Mouse (Mus musculus) layer of hippocampus, postnatal 36 days (tissue): ENCODE data around the gene Mkks. TPM values are rescaled to one million over a fixed set of nuclear protein-coding genes. Genes with fewer than 3 reads are reported as not detected.

Experiments
- DNase-seq, 2 experiments: peaks; one replicate each; pipeline ENCODE4 v3.0.0; 2022
- total RNA-seq, 2 experiments: library from RNA; stranded (reverse); gene quantifications; 2 replicates each; pipeline ENCODE4 v1.2.3; 2021

Mkks gene
- total RNA-seq, 2 experiments from 2014 or later = 25.7 to 28.5 TPM

DNA sequence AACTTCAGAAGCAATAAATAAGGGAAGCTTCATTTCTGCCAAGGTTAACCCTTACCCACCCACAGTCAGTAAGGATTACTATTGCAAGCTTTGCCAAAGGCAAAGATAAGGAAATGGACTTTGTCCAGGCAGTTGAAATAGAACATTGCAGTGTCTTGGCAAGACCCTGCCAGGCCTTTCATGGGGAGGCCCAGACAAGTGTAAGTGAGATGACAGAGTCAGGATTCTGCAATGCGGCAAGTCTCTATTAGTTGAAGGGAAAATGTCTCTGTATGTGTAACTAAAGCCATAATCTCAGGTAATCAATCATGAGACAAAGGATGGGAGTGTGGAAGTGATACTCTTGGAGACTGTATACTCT is 56.5 kb downstream of the Mkks start:
- DNase-seq = no peak

DNA sequence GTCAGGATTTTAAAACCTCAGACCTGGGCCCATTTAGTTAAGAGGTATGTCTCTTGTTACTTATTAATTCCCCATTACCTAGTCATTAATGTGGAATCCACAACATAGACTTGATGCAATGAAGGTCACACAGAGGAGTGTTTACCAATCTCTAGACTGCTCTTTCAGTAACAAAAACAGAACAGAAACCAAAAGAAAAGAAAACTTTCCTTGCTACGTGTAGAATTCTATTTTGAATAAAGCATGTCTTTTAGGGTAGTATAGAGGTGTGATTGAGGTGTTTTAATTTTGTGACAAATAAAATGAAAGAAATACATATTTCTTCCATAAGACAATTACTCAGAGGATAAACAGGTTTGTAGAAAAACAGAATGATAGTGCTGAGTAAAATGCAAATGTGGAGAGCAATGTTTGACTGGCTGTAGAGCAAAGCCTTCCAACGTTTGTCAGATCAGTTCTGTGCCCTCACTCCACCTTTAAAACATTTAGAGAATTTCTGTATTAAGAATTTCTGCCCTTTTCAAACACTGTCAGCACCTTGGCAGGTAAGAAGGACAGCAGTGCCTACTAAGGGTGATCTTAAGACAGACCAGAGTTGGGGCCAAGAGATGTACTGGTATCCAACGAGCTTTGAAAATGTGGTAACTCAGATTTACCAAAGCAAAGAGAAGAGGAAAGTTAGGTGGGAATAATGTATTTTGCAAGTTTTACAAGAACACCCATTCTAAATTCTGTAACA is 57.0 kb downstream of the Mkks start:
- DNase-seq = no peak

GRCm38 (mm10) chr2:136832936-136833335 is 58.3 kb downstream of the Mkks start:
- DNase-seq = no peak

DNA sequence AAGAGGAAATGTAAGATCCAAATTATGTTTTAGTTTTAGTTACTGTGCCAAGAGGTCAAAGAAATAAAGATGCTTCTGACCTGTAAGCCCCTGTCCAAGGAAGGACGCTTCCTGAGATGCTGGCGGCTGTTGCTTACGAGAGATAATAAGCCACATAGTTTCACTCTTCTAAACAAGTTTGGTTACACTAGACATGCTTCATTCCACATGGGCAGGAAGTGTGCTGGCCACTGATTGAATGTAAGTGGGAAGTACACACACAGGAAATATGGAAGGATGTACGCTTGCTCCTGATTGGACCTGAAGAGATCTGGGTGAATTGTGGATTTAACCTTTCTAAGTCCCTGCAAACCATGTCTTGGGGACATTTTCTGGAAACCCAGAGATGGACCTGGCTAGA is 63.6 kb downstream of the Mkks start:
- no peak for DNase-seq

Other genes with a start within 250 kb of the Mkks start
- gene Snap25, start 177.9 kb downstream of the Mkks start, total RNA-seq = 1,000 to 10,000 TPM; 1,936 to 2,126 TPM
- gene AL731706.2, start 5.7 kb downstream of the Mkks start, total RNA-seq = 10 to 100 TPM; 17.3 to 29.0 TPM
- gene Slx4ip, start 171 bp downstream of the Mkks start, total RNA-seq = 1 to 10 TPM; 7.9 to 8.2 TPM
- gene AL731706.1, start within 50 bp of the Mkks start, total RNA-seq = 10 to 100 TPM; 17.3 to 18.3 TPM
- gene Jag1, start 225.3 kb upstream of the Mkks start, total RNA-seq = 10 to 100 TPM in 1 of 2 experiments, 1 to 10 TPM in 1; 9.5 to 12.3 TPM